Mouse (Mus musculus) limb, embryonic 11.5 days (tissue): Measurements from ENCODE around the gene Ankrd52. TPM values are rescaled to one million over a fixed set of nuclear protein-coding genes. Genes with fewer than 3 reads are reported as not detected.

Experiments
- ATAC-seq: fragments of 200-750 bp; cut with Nextera tagmentation; 2 replicates; pipeline ENCODE4 v1.8.0; 2017; ENCODE audit warnings: low read depth; ENCODE audit not compliant: insufficient number of reproducible peaks, low FRiP score, low TSS enrichment
- DNase-seq: peaks from one replicate; pipeline ENCODE4 v3.0.0-alpha.2; 2015; ENCODE audit warnings: low spot score
- H3K27ac ChIP-seq: fragments of 300-500 bp; sonication (generic); replicated peaks from 2 replicates; pipeline ENCODE4 v1.5.1; 2014; ENCODE audit warnings: low read depth, mild to moderate bottlenecking, low read length
- H3K27me3 ChIP-seq: fragments of 300-500 bp; sonication (generic); 2 replicates; pipeline ENCODE4 v1.6.1; 2014; ENCODE audit warnings: mild to moderate bottlenecking, low read length, mixed read lengths; ENCODE audit not compliant: control insufficient read depth, insufficient read depth
- H3K36me3 ChIP-seq: fragments of 300-500 bp; sonication (generic); 2 replicates; pipeline ENCODE4 v1.6.1; 2014; ENCODE audit warnings: mild to moderate bottlenecking, low read length, moderate library complexity, mixed read lengths; ENCODE audit not compliant: control insufficient read depth, insufficient read depth
- H3K4me1 ChIP-seq: fragments of 300-500 bp; sonication (generic); 2 replicates; pipeline ENCODE4 v1.6.1; 2014; ENCODE audit warnings: low read length, mixed read lengths; ENCODE audit not compliant: control insufficient read depth, insufficient read depth
- H3K4me2 ChIP-seq: fragments of 300-500 bp; sonication (generic); 2 replicates; pipeline ENCODE4 v1.6.1; 2014; ENCODE audit warnings: low read depth, mild to moderate bottlenecking, moderate library complexity; ENCODE audit not compliant: severe bottlenecking
- H3K4me3 ChIP-seq: fragments of 300-500 bp; sonication (generic); 2 replicates; pipeline ENCODE4 v1.5.1; 2014; ENCODE audit warnings: low read depth, low read length
- H3K9ac ChIP-seq: fragments of 300-500 bp; sonication (generic); 2 replicates; pipeline ENCODE4 v1.6.1; 2014; ENCODE audit warnings: mild to moderate bottlenecking, low read length
- H3K9me3 ChIP-seq: fragments of 300-500 bp; sonication (generic); 2 replicates; pipeline ENCODE4 v1.6.1; 2016; ENCODE audit warnings: low read length; ENCODE audit not compliant: control insufficient read depth
- WGBS: fragments of 180-500 bp; shearing (Covaris S2); extraction: QIAGEN DNeasy Blood & Tissue Kit; methylation state at CpG from one replicate; pipeline ENCODE4 v1.1.7; 2014; 5-methylcytosine and 5-hydroxymethylcytosine counted together
- polyA plus RNA-seq: library from polyadenylated mRNA; unstranded; fragments of >200 nt; fragmentation: Nextera tagmentation; extraction: Ambion mirVana; gene quantifications from 2 replicates; pipeline ENCODE4 v1.2.1, GENCODE M21; 2014

Gene Ankrd52
- polyA plus RNA-seq, 1 experiment from 2014 or later: 12.0 TPM

GRCm38 (mm10) chr10:128372989-128373748 lies 3.7 kb upstream of the Ankrd52 start:
- H3K9me3 ChIP-seq: no peaks in the 10 kb centered on the region
- H3K4me3 ChIP-seq: no peak overlapping the region
- ATAC-seq: no peak
- no peak overlapping the region for H3K4me2 ChIP-seq
- no peak overlapping the region for H3K27ac ChIP-seq
- H3K4me1 ChIP-seq: peaks cover 10% of the 10 kb centered on the region; the same call in 1 of the 2 replicates
- DNase-seq: no peak
- no peak overlapping the region for H3K9ac ChIP-seq
- H3K36me3 ChIP-seq: no peaks in the 10 kb centered on the region; the same call in 1 of the 2 replicates
- no peaks in the 10 kb centered on the region for H3K27me3 ChIP-seq
- WGBS: 84% methylated on average over 6 of the region's 6 CpGs

GRCm38 (mm10) chr10:128374393-128374792 lies 2.5 kb upstream of the Ankrd52 start:
- H3K4me2 ChIP-seq: no peak overlapping the region
- ATAC-seq: no peak
- H3K27ac ChIP-seq: no peak overlapping the region
- no peaks in the 10 kb centered on the region for H3K27me3 ChIP-seq
- H3K36me3 ChIP-seq: peaks cover 2% of the 10 kb centered on the region; the same call in 1 of the 2 replicates
- H3K4me1 ChIP-seq: peaks cover 16% of the 10 kb centered on the region; the same call in 1 of the 2 replicates
- H3K4me3 ChIP-seq: no peak overlapping the region
- H3K9me3 ChIP-seq: no peaks in the 10 kb centered on the region
- WGBS: 80% methylated on average over 6 of the region's 6 CpGs
- H3K9ac ChIP-seq: no peak overlapping the region
- DNase-seq: no peak

GRCm38 (mm10) chr10:128376099-128376454 lies 838 bp upstream of the Ankrd52 start:
- ATAC-seq (no peak), DNase-seq (no peak)
- Histone ChIP-seq H3K36me3 (peaks cover 11% of the 10 kb centered on the region), H3K27me3 (no peaks in the 10 kb centered on the region), H3K4me2 (peak overlapping the region; percentile 78), H3K4me1 (peaks cover 16% of the 10 kb centered on the region; the same call in 1 of the 2 replicates), H3K9me3 (no peaks in the 10 kb centered on the region), H3K4me3 (peak overlapping the region; percentile 100), H3K27ac (peak overlapping the region; percentile 95), H3K9ac (peak overlapping the region; percentile 98)
- WGBS: 54% methylated on average over 4 of the region's 4 CpGs

- Histone ChIP-seq H3K9me3 (no peaks in the 10 kb centered on the region), H3K4me3 (peak overlapping the region; percentile 100), H3K4me2 (peak overlapping the region; percentile 78), H3K27me3 (no peaks in the 10 kb centered on the region), H3K9ac (peak overlapping the region; percentile 98), H3K4me1 (peaks cover 16% of the 10 kb centered on the region; the same call in 1 of the 2 replicates), H3K36me3 (peaks cover 20% of the 10 kb centered on the region), H3K27ac (peak overlapping the region; percentile 95)
- under 1% methylated on average over 46 of the region's 47 CpGs for WGBS
- DNase-seq (peak; percentile 80), ATAC-seq (peak; percentile 56)
Measured at GRCm38 (mm10) chr10:128377222-128377939, 466 bp downstream of the Ankrd52 start.

- peak overlapping the region; percentile 98 for H3K9ac ChIP-seq
- H3K9me3 ChIP-seq: no peaks in the 10 kb centered on the region
- WGBS: 58% methylated on average over 14 of the region's 14 CpGs
- ATAC-seq (no peak), DNase-seq (no peak)
- H3K4me2 ChIP-seq: peak overlapping the region; percentile 78
- no peaks in the 10 kb centered on the region for H3K27me3 ChIP-seq
- H3K27ac ChIP-seq: peak overlapping the region; percentile 95
- peaks cover 24% of the 10 kb centered on the region for H3K36me3 ChIP-seq
- peaks cover 16% of the 10 kb centered on the region; the same call in 1 of the 2 replicates for H3K4me1 ChIP-seq
- H3K4me3 ChIP-seq: peak overlapping the region; percentile 100
Measured at GRCm38 (mm10) chr10:128377940-128378448, 1.1 kb downstream of the Ankrd52 start.

GRCm38 (mm10) chr10:128378462-128378861 lies 1.5 kb downstream of the Ankrd52 start:
- peaks cover 27% of the 10 kb centered on the region for H3K36me3 ChIP-seq
- H3K27me3 ChIP-seq: no peaks in the 10 kb centered on the region
- peak overlapping the region; percentile 78; the same call in 1 of the 2 replicates for H3K4me2 ChIP-seq
- DNase-seq (no peak), ATAC-seq (no peak)
- H3K27ac ChIP-seq: no peak overlapping the region
- peaks cover 16% of the 10 kb centered on the region; the same call in 1 of the 2 replicates for H3K4me1 ChIP-seq
- H3K4me3 ChIP-seq: peak overlapping the region; percentile 100
- no peak overlapping the region for H3K9ac ChIP-seq
- 72% methylated on average over 3 of the region's 3 CpGs for WGBS
- H3K9me3 ChIP-seq: no peaks in the 10 kb centered on the region

GRCm38 (mm10) chr10:128379260-128379659 lies 2.3 kb downstream of the Ankrd52 start:
- no peaks in the 10 kb centered on the region for H3K27me3 ChIP-seq
- DNase-seq (no peak), ATAC-seq (no peak)
- peaks cover 16% of the 10 kb centered on the region; the same call in 1 of the 2 replicates for H3K4me1 ChIP-seq
- no peak overlapping the region for H3K4me2 ChIP-seq
- no peak overlapping the region for H3K9ac ChIP-seq
- WGBS: 94% methylated on average over 7 of the region's 7 CpGs
- H3K4me3 ChIP-seq: no peak overlapping the region
- no peak overlapping the region for H3K27ac ChIP-seq
- no peaks in the 10 kb centered on the region for H3K9me3 ChIP-seq
- H3K36me3 ChIP-seq: peaks cover 34% of the 10 kb centered on the region

GRCm38 (mm10) chr10:128380565-128380964 lies 3.6 kb downstream of the Ankrd52 start:
- H3K36me3 ChIP-seq: peaks cover 36% of the 10 kb centered on the region
- H3K4me1 ChIP-seq: peaks cover 16% of the 10 kb centered on the region; the same call in 1 of the 2 replicates
- 85% methylated on average over 5 of the region's 5 CpGs for WGBS
- no peak overlapping the region for H3K9ac ChIP-seq
- ATAC-seq (no peak), DNase-seq (no peak)
- no peaks in the 10 kb centered on the region for H3K27me3 ChIP-seq
- no peaks in the 10 kb centered on the region for H3K9me3 ChIP-seq
- H3K27ac ChIP-seq: no peak overlapping the region
- no peak overlapping the region for H3K4me3 ChIP-seq
- no peak overlapping the region for H3K4me2 ChIP-seq
